Mouse (Mus musculus) layer of hippocampus, adult 9-11 months (tissue): ENCODE measurements at regions not wholly inside any gene's neighbourhood (a gene's known extent, or its start where the extent isn't known, plus 50 kb on each side); places are given as distances from the start of the nearest gene placed in this dataset.
A peak's percentile ranks its signal among the peaks of the same experiment; 100 is the strongest.

Source experiments
- DNase-seq: peaks from one replicate; pipeline ENCODE4 v3.0.0; 2022

DNA sequence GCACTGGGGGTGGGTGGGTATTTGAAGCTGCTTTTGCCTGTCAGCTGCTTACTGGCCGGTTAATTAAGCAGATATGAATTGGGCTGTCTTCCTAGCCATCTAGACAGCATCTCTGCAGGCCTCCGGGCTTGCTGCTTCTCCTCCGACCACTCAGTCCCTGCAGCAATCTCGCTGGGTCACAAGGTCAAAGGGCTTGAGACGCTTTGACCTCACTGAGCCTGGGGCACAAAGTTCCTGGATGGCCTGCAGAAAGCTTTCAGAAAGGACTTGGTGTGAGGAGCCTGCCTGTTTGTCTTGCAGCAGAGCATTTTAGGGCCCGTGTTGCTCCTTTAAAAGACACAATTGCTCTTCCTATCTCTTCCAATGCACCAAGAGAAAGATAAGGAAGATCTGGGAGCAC is 83.7 kb upstream of the Ppp2r5a start:
- DNase-seq, result no peak

DNA sequence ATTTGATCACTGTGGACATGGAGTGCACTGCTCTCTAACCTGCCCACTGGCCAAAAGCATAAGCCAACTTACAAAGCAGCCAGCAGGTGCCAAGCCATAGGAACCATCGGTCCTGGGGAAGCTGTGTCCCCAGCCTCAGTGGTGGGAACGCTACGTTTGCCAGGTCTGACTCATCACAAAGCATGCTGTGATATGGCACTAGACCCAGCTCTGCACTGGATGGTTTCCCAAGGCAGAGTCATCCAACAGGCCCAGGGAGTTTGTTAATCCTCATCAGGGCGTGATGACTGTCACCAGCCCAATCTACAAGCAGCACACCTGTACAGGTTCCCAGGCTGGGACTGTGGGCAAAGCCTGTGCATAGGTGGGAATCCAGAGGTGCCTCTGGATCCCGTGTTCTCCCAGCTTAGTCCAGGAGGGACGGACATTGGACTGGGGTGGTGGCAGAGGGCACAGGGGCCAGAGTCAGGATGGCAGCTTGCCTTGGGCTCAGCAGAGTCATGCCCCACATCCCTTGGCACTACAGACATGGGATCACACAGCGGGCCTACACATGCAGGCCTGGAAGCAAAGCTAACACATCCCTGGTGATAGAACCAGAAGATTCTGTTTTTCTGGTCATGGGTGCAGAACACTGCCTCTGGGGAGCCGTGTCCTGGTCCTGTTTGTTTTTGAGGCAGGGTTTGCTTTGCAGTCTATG is 81.8 kb upstream of the Ppp2r5a start:
- peak; percentile 71 for DNase-seq

GRCm38 (mm10) chr1:191479906-191480379 is 76.9 kb upstream of the Ppp2r5a start:
- DNase-seq, result no peak

- DNase-seq, result no peak
These were observed 69.5 kb upstream of the Ppp2r5a start for GRCm38 (mm10) chr1:191472551-191472950.

GRCm38 (mm10) chr1:191471489-191471888 is 68.4 kb upstream of the Ppp2r5a start:
- DNase-seq, result no peak

- DNase-seq, result peak; percentile 76
These were observed 67.3 kb upstream of the Ppp2r5a start for GRCm38 (mm10) chr1:191470190-191470985.

DNA sequence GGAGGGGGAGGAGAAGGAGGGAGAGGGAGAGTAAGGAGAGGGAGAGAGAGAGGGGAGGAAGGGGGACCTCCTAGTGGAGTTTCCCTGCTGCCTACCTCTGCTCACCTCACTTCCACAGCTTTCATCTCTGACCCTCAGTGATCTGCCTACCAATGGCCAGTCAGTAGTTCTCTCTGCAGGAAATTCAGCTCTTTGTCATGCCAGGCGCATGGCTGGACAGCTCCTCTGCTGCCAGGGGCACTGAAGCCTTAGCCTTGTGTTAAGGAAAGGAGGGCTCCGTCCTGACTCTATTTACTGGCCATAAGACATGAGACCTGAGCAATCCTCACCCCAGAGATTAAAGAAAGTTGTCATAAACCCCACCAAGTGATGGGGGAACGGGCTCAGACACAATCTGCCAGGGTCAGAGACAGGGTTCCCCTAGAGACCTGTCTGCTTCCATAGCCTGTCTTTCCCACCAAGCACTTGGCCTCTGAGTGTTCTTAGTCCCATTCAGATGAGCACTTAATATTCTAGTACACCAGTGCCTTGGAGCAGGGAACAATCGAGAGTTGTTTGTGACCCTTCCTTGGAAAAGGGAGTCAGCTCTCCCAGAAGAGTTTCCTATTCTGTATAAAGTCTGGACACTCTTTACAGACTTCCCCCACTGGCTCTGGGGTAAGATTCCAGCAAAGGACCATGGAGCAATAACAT is 65.9 kb upstream of the Ppp2r5a start:
- DNase-seq, result peak; percentile 29

DNA sequence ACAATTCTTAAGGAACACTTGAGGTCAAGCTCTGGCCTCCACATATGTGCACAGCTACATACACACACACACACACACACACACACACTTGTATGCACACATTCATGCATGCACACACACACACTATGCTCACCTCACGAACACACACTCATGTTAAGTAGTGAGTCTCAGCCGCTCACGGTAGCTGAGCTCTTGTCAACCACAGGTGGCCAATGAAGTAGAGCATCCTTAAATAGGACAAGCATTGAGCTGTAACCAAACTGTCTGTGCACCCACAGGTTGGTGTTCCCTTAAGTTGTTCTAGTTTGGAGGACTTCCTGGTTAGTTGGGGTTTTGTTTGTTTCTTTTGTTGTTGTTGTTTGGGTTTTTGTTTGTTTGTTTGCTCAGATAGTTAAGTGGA is 63.2 kb upstream of the Ppp2r5a start:
- no peak for DNase-seq

- DNase-seq, result no peak
These were observed 62.7 kb upstream of the Ppp2r5a start for GRCm38 (mm10) chr1:191465723-191466122.

DNA sequence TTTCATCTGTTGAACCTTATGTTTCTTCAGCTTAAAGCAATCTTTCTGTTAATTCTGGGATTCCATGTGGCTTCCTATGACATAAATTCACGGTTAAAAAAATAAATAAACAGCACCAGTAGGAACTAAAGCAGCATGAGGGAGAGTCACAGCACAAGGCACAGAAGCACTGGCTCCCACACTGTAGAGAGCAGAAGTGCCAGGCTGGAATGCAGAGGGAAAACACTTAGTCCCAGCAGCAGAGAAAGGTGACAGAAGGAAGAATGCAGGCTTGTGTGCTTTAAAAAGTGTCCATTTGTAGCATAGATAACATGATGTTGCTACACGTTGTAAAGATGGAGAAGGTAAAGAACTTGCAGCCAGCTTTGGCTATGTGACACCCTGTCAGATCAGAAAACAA is 62.1 kb upstream of the Ppp2r5a start:
- peak; percentile 36 for DNase-seq

DNA sequence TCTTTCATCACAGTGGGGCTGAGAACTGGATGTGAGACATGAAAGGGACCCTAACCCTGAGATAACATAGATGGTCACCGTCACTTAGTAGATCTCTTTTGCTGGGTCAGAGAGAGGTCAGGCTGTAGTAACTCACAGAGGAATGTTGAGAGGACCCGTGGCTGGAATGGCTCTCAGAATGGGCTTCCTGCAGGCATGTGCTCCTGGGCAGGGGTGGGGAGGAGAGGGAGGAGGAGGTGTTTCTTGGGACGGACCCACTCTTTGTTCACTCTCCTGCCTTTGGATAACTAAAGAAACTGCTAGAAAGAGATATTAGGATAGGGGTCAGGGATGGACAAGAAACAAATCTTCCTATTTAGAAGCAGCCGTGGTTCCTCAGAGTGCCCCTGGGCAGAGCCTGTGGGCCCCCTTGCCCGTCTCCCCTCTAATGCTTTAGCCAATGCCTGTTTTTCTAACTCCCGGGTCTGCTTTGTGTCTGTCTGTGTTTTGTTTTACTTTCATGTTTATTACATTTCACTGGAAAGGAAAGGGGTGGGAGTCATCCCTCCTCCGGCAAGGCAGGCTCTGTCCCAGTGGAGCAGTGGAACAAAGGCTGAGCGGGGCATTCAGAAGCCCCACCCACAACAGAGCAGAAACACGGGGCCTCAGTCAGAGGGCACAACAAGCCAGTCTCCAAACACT is 58.9 kb upstream of the Ppp2r5a start:
- no peak for DNase-seq

DNA sequence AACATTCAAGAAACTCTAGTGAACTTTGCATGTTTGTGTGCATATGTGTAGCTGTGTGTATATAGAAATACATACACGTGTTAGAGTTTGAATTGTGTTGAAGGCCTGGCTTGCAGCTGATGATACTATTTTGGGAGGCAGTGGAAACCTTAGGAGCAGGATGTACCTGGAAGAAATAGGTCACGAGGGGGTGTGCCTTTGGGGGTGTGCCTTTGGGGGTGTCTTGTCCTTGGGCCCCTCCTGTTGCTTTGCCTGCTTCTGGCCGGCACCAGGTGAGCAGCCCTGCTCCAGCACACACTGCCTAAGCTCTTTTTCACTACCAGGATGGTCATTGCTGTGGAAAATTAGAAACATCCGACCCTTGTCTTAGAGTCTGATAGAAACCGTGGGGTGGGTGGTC is 56.0 kb upstream of the Ppp2r5a start:
- no peak for DNase-seq

DNA sequence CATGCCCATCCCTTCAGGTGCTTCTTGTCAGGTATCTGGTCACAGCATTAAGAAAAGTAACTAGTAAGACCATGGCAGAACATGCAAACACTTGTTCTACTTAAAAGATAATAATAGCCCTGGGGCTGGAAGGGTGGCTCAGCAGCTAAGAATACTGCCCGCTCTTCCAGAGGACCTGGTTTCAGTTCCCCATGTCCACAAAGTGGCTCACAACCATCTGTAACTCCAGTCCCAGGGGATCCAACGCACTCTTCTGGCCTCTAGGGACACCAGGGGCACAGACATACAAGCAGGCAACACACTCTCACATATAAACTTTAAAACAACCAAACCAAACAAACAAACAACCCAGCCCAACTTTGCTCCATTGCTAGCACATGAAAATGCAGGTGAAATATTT is 55.2 kb upstream of the Ppp2r5a start:
- peak; percentile 48 for DNase-seq

- DNase-seq, result no peak
These were observed 54.0 kb upstream of the Ppp2r5a start for GRCm38 (mm10) chr1:191457103-191457502.

DNA sequence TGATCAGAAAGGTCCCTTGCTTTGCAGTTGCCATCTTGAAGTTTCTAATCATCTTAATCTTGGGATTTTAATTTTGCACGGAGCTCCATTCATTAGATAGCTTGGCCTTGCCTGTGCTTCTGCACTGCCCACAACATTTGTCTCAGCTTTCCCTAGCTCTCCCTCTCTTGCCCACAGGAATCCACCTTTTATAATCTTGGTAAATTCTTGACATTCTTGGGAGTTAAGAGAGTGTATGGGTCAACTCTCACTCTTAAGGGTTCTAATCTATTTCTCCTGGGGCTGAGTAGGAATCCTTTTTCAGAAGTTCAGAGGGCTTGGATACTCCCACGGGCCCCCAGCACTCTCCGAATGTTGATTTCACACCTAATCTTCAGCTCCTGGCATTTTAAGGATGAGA is 51.5 kb upstream of the Ppp2r5a start:
- no peak for DNase-seq

- DNase-seq, result no peak
These were observed 50.5 kb upstream of the Ppp2r5a start for GRCm38 (mm10) chr1:191453589-191453988.
